Mouse (Mus musculus) G1E (cell line): ENCODE results near the gene Olfr705.

ENCODE experiments used
- CTCF ChIP-seq: IDR thresholded peaks from 2 replicates; pipeline ENCODE4 v1.5.1; 2012; ENCODE audit warnings: low read depth, low read length, inconsistent platforms, mixed read lengths
- GATA1 ChIP-seq: IDR thresholded peaks from 2 replicates; pipeline ENCODE4 v1.6.1; 2012; ENCODE audit warnings: borderline replicate concordance, low read length, inconsistent platforms, mixed read lengths
- POLR2AphosphoS5 ChIP-seq: IDR thresholded peaks from 2 replicates; pipeline ENCODE4 v1.6.1; 2012; ENCODE audit warnings: low read depth, low read length, inconsistent platforms; ENCODE audit not compliant: insufficient replicate concordance
- TAL1 ChIP-seq: conservative IDR thresholded peaks from 2 replicates; pipeline ENCODE4 v1.6.1; 2012; ENCODE audit warnings: low read depth, low read length, inconsistent platforms, mixed read lengths

DNA sequence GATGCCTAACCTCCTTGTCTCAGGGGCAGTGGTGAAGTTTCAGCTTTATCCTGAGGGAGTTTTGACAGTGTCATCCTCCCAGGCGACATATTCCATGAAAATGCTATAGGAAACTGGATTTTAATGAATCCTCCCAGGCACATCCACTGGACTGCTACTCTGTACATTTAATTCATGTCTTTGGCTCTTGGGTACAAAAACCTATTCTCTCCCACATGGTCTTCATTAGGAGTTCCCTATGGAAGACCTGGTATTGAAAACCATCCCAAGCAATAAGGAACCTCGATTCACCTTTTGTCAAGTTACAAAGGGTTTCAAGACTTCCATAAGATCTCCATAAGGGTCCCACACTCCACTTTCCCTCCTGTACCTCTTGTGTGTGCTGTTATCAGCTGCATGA lies 11.4 kb upstream of the Olfr705 start, which contains the start of gene Olfr706:
- no peak for TF ChIP-seq GATA1
- no peak for TF ChIP-seq CTCF
- no peak for TF ChIP-seq POLR2AphosphoS5
- no peak for TF ChIP-seq TAL1
